Mouse (Mus musculus): ENCODE data around the gene Hist1h2bj.

GRCm38 (mm10) chr13:22050591-22051522 lies 7.8 kb downstream of the Hist1h2bj start:
- TF ChIP-seq MAFK (IDR thresholded peaks at IDR 0.05; ENCODE audit: borderline replicate concordance, low read depth, low read length) (no peak), ZC3H11A (IDR thresholded peaks at IDR 0.05; ENCODE audit: low read depth, low read length) (no peak), POLR2A (IDR thresholded peaks at IDR 0.05; ENCODE audit: control insufficient read depth in 1 of 2, insufficient read depth in 1 of 2, low read depth in 1 of 2, low read length in 2 of 2, poor library complexity in 1 of 2) (peak in 1 of 2 experiments; percentile 53; a peak in 2 of 4 replicates), CTCF (IDR thresholded peaks at IDR 0.05 in 2 of 3, conservative IDR thresholded peaks at IDR 0.05 in 1 of 3; ENCODE audit: control insufficient read depth in 1 of 3, insufficient read depth in 1 of 3, low read depth in 2 of 3, low read length in 3 of 3, poor library complexity in 1 of 3, severe bottlenecking in 1 of 3) (peak in 1 of 3 experiments; percentile 84; a peak in 3 of 6 replicates), USF2 (IDR thresholded peaks at IDR 0.05; ENCODE audit: borderline replicate concordance in 1 of 2, insufficient read depth in 1 of 2, low read depth in 1 of 2, low read length in 2 of 2) (no peak), MAX (IDR thresholded peaks at IDR 0.05; ENCODE audit: low read length) (no peak), ETS1 (IDR thresholded peaks at IDR 0.05; ENCODE audit: low read depth, low read length) (no peak), POLR2AphosphoS2 (IDR thresholded peaks at IDR 0.05; ENCODE audit: low read length) (no peak), NRF1 (IDR thresholded peaks at IDR 0.05; ENCODE audit: insufficient read depth, low read depth, low read length, poor library complexity, severe bottlenecking) (no peak), KAT2A (conservative IDR thresholded peaks at IDR 0.05; ENCODE audit: low read depth, low read length) (no peak), SIN3A (IDR thresholded peaks at IDR 0.05; ENCODE audit: low read length) (no peak)

Data from MEL (cell line).